Mouse (Mus musculus) spleen, adult 2 months (tissue): ENCODE results near the gene Cblc. TPM values are rescaled to one million over a fixed set of nuclear protein-coding genes. Genes with fewer than 3 reads are reported as not detected.

Source experiments
- DNase-seq, 2 experiments: peaks; one replicate each; pipeline versions ENCODE4 v3.0.0 to v3.0.0-alpha.2; 2012 to 2021; ENCODE audit warnings: low spot score in 2 of 2, low read depth in 1 of 2
- H3K27ac ChIP-seq: fragments of 200-500 bp; 2 replicates; pipeline ENCODE4 v1.5.1; 2012; ENCODE audit warnings: low read length, inconsistent platforms; ENCODE audit not compliant: insufficient read depth
- H3K27me3 ChIP-seq: fragments of 200-500 bp; 2 replicates; pipeline ENCODE4 v1.6.1; 2012; ENCODE audit warnings: mild to moderate bottlenecking, moderate library complexity, low read length, inconsistent platforms; ENCODE audit not compliant: control insufficient read depth, insufficient read depth
- H3K36me3 ChIP-seq: fragments of 200-500 bp; 2 replicates; pipeline ENCODE4 v1.6.1; 2012; ENCODE audit warnings: mild to moderate bottlenecking, low read length, inconsistent platforms; ENCODE audit not compliant: control insufficient read depth, insufficient read depth
- H3K4me1 ChIP-seq: fragments of 200-500 bp; 2 replicates; pipeline ENCODE4 v1.6.1; 2011; ENCODE audit warnings: inconsistent platforms; ENCODE audit not compliant: control insufficient read depth, insufficient read depth, insufficient read length
- H3K4me3 ChIP-seq: fragments of 200-500 bp; 2 replicates; pipeline ENCODE4 v1.5.1; 2011; ENCODE audit warnings: mild to moderate bottlenecking, inconsistent platforms; ENCODE audit not compliant: insufficient read depth, insufficient read length; ENCODE audit errors: extremely low read depth
- CTCF ChIP-seq: fragments of 200-500 bp; IDR thresholded peaks from 2 replicates; pipeline ENCODE4 v1.5.1; 2011; ENCODE audit warnings: mild to moderate bottlenecking, inconsistent platforms; ENCODE audit not compliant: insufficient read depth, insufficient read length, insufficient replicate concordance; ENCODE audit errors: extremely low read depth
- POLR2A ChIP-seq: fragments of 200-500 bp; IDR thresholded peaks from 2 replicates; pipeline ENCODE4 v1.6.1; 2011; ENCODE audit warnings: low read depth, low read length, inconsistent platforms
- WGBS: fragments of 180-500 bp; shearing (Covaris S2); methylation state at CpG from one replicate; pipeline ENCODE4 v1.1.7; 2018; 5-methylcytosine and 5-hydroxymethylcytosine counted together
- polyA plus RNA-seq: library from polyadenylated mRNA; depleted of rRNA; stranded (reverse); fragments of >200 nt; gene quantifications from 2 replicates; pipeline ENCODE4 v1.2.3, GENCODE M21; 2012

Gene Cblc
- polyA plus RNA-seq, 1 experiment: 1.4 TPM

- peak overlapping the region; percentile 52; the same call in 1 of the 2 replicates for H3K27ac ChIP-seq
Observed at GRCm38 (mm10) chr7:19746426-19747201, 50.0 kb downstream of the Cblc start.

GRCm38 (mm10) chr7:19745971-19746370 is 50.6 kb downstream of the Cblc start:
- 88% methylated on average over 8 of the region's 10 CpGs for WGBS
- Histone ChIP-seq H3K27ac (0 out of 2 replicates have a peak overlapping the region, but pooled peaks have one; percentile 18), H3K27me3 (peaks cover 4% of the 10 kb centered on the region), H3K4me1 (no peaks in the 10 kb centered on the region; the same call in 1 of the 2 replicates), H3K4me3 (no peak overlapping the region), H3K36me3 (no peaks in the 10 kb centered on the region)
- no peak for DNase-seq
- TF ChIP-seq CTCF (no peak), POLR2A (no peak)

More at GRCm38 (mm10) chr7:19746426-19747201, 50.0 kb downstream of the Cblc start:
- Histone ChIP-seq H3K27me3 (peaks cover 4% of the 10 kb centered on the region), H3K4me1 (no peaks in the 10 kb centered on the region; the same call in 1 of the 2 replicates), H3K4me3 (no peak overlapping the region), H3K36me3 (no peaks in the 10 kb centered on the region)
- TF ChIP-seq POLR2A (no peak), CTCF (no peak)
- no peak for DNase-seq
- 68% methylated on average over 6 of the region's 6 CpGs for WGBS

GRCm38 (mm10) chr7:19744590-19745385 is 51.8 kb downstream of the Cblc start:
- DNase-seq: no peak
- Histone ChIP-seq H3K27ac (peak overlapping the region; percentile 25; the same call in 1 of the 2 replicates), H3K27me3 (peaks cover 4% of the 10 kb centered on the region), H3K4me1 (no peaks in the 10 kb centered on the region; the same call in 1 of the 2 replicates), H3K36me3 (no peaks in the 10 kb centered on the region), H3K4me3 (no peak overlapping the region)
- WGBS: 55% methylated on average over 14 of the region's 14 CpGs
- no peak for TF ChIP-seq POLR2A
- no peak for TF ChIP-seq CTCF

GRCm38 (mm10) chr7:19743791-19744190 is 52.8 kb downstream of the Cblc start:
- TF ChIP-seq CTCF: no peak
- TF ChIP-seq POLR2A: no peak
- Histone ChIP-seq H3K27me3 (no peaks in the 10 kb centered on the region), H3K4me3 (no peak overlapping the region), H3K27ac (no peak overlapping the region), H3K36me3 (no peaks in the 10 kb centered on the region), H3K4me1 (no peaks in the 10 kb centered on the region; the same call in 1 of the 2 replicates)
- WGBS: 85% methylated on average over 6 of the region's 6 CpGs
- no peak for DNase-seq

GRCm38 (mm10) chr7:19742468-19742867 is 54.1 kb downstream of the Cblc start:
- TF ChIP-seq POLR2A: no peak
- no peak for TF ChIP-seq CTCF
- no peak for DNase-seq
- Histone ChIP-seq H3K27me3 (no peaks in the 10 kb centered on the region), H3K27ac (no peak overlapping the region), H3K4me1 (no peaks in the 10 kb centered on the region), H3K36me3 (no peaks in the 10 kb centered on the region), H3K4me3 (no peak overlapping the region)
- WGBS: 90% methylated on average over 5 of the region's 5 CpGs

GRCm38 (mm10) chr7:19741329-19742031 is 55.1 kb downstream of the Cblc start:
- Histone ChIP-seq H3K4me3 (no peak overlapping the region), H3K36me3 (no peaks in the 10 kb centered on the region), H3K27me3 (no peaks in the 10 kb centered on the region), H3K4me1 (no peaks in the 10 kb centered on the region), H3K27ac (no peak overlapping the region)
- no peak for TF ChIP-seq POLR2A
- TF ChIP-seq CTCF: no peak
- DNase-seq: no peak
- 45% methylated on average over 8 of the region's 8 CpGs for WGBS
